Mouse (Mus musculus) intestine, embryonic 16.5 days (tissue): ENCODE results near the gene Srl. TPM values are rescaled to one million over a fixed set of nuclear protein-coding genes. Genes with fewer than 3 reads are reported as not detected.

Experiments
- ATAC-seq: fragments of 200-750 bp; cut with Nextera tagmentation; 2 replicates; pipeline ENCODE4 v1.8.0; 2017; ENCODE audit warnings: moderate TSS enrichment, moderate library complexity
- H3K27ac ChIP-seq: fragments of 300-500 bp; sonication (generic); 2 replicates; pipeline ENCODE4 v1.5.1; 2014; ENCODE audit warnings: mild to moderate bottlenecking, low read length
- H3K27me3 ChIP-seq: fragments of 300-500 bp; sonication (generic); replicated peaks from 2 replicates; pipeline ENCODE4 v1.6.1; 2014; ENCODE audit warnings: low read length, control low read depth, mixed read lengths; ENCODE audit not compliant: control insufficient read depth, insufficient read depth
- H3K36me3 ChIP-seq: fragments of 300-500 bp; sonication (generic); 2 replicates; pipeline ENCODE4 v1.6.1; 2014; ENCODE audit warnings: low read length, control low read depth; ENCODE audit not compliant: control insufficient read depth, insufficient read depth
- H3K4me1 ChIP-seq: fragments of 300-500 bp; sonication (generic); 2 replicates; pipeline ENCODE4 v1.6.1; 2014; ENCODE audit warnings: low read length, control low read depth, mixed read lengths; ENCODE audit not compliant: control insufficient read depth, insufficient read depth
- H3K4me2 ChIP-seq: fragments of 300-500 bp; sonication (generic); 2 replicates; pipeline ENCODE4 v1.6.1; 2014; ENCODE audit warnings: low read depth, low read length, control low read depth
- H3K4me3 ChIP-seq: fragments of 300-500 bp; sonication (generic); 2 replicates; pipeline ENCODE4 v1.5.1; 2014; ENCODE audit warnings: mild to moderate bottlenecking, low read length
- H3K9ac ChIP-seq: fragments of 300-500 bp; sonication (generic); 2 replicates; pipeline ENCODE4 v1.6.1; 2014; ENCODE audit warnings: low read depth, low read length
- H3K9me3 ChIP-seq: fragments of 300-500 bp; sonication (generic); 2 replicates; pipeline ENCODE4 v1.6.1; 2016; ENCODE audit warnings: low read length, control low read depth; ENCODE audit not compliant: control insufficient read depth
- WGBS: fragments of 180-500 bp; shearing (Covaris S2); extraction: QIAGEN DNeasy Blood & Tissue Kit; methylation state at CpG from one replicate; pipeline ENCODE4 v1.1.7; 2014; 5-methylcytosine and 5-hydroxymethylcytosine counted together
- polyA plus RNA-seq: library from polyadenylated mRNA; unstranded; fragments of >200 nt; fragmentation: Nextera tagmentation; extraction: Ambion mirVana; gene quantifications from 2 replicates; pipeline ENCODE4 v1.2.1, GENCODE M21; 2015

Srl gene
- polyA plus RNA-seq, 1 experiment from 2014 or later, result 8.5 TPM

GRCm38 (mm10) chr16:4557949-4558348, 16.3 kb upstream of the Srl start:
- ATAC-seq, result peak; percentile 67
- H3K9me3 ChIP-seq, result no peaks in the 10 kb centered on the region
- peaks cover 33% of the 10 kb centered on the region for H3K4me1 ChIP-seq
- H3K9ac ChIP-seq, result peak overlapping the region; percentile 85
- WGBS, result under 1% methylated on average over 19 of the region's 19 CpGs
- H3K4me2 ChIP-seq, result peak overlapping the region; percentile 95
- no peaks in the 10 kb centered on the region for H3K27me3 ChIP-seq
- no peaks in the 10 kb centered on the region for H3K36me3 ChIP-seq
- H3K27ac ChIP-seq, result peak overlapping the region; percentile 95
- H3K4me3 ChIP-seq, result peak overlapping the region; percentile 84

GRCm38 (mm10) chr16:4557085-4557484, 15.5 kb upstream of the Srl start:
- Histone ChIP-seq H3K4me1 (peaks cover 42% of the 10 kb centered on the region), H3K4me2 (peak overlapping the region; percentile 95), H3K27ac (peak overlapping the region; percentile 95), H3K36me3 (no peaks in the 10 kb centered on the region), H3K27me3 (no peaks in the 10 kb centered on the region), H3K9ac (peak overlapping the region; percentile 85), H3K9me3 (no peaks in the 10 kb centered on the region), H3K4me3 (peak overlapping the region; percentile 84)
- WGBS, result 74% methylated on average over 1 of the region's 1 CpGs
- peak; percentile 59 for ATAC-seq

GRCm38 (mm10) chr16:4555555-4555954, 13.9 kb upstream of the Srl start:
- H3K9ac ChIP-seq, result no peak overlapping the region
- no peak for ATAC-seq
- H3K9me3 ChIP-seq, result no peaks in the 10 kb centered on the region
- H3K27ac ChIP-seq, result no peak overlapping the region
- H3K4me1 ChIP-seq, result peaks cover 47% of the 10 kb centered on the region
- H3K4me3 ChIP-seq, result no peak overlapping the region
- 94% methylated on average over 1 of the region's 1 CpGs for WGBS
- H3K36me3 ChIP-seq, result no peaks in the 10 kb centered on the region
- H3K4me2 ChIP-seq, result no peak overlapping the region
- H3K27me3 ChIP-seq, result no peaks in the 10 kb centered on the region

- peak; percentile 42 for ATAC-seq
- Histone ChIP-seq H3K9me3 (no peaks in the 10 kb centered on the region), H3K27ac (peak overlapping the region; percentile 92), H3K4me3 (0 out of 2 replicates have a peak overlapping the region, but pooled peaks have one; percentile 3), H3K27me3 (no peaks in the 10 kb centered on the region), H3K36me3 (no peaks in the 10 kb centered on the region), H3K4me1 (peaks cover 47% of the 10 kb centered on the region), H3K4me2 (peak overlapping the region; percentile 44), H3K9ac (peak overlapping the region; percentile 55)
- 18% methylated on average over 6 of the region's 6 CpGs for WGBS
Observed at GRCm38 (mm10) chr16:4552829-4553550, 11.4 kb upstream of the Srl start.

- no peak for ATAC-seq
Observed at GRCm38 (mm10) chr16:4551885-4552284, 10.3 kb upstream of the Srl start.

GRCm38 (mm10) chr16:4551056-4551455, 9.4 kb upstream of the Srl start:
- no peaks in the 10 kb centered on the region for H3K36me3 ChIP-seq
- no peaks in the 10 kb centered on the region for H3K9me3 ChIP-seq
- no peak overlapping the region for H3K9ac ChIP-seq
- no peak overlapping the region for H3K27ac ChIP-seq
- WGBS, result 34% methylated on average over 13 of the region's 13 CpGs
- H3K4me2 ChIP-seq, result no peak overlapping the region
- no peaks in the 10 kb centered on the region for H3K27me3 ChIP-seq
- peaks cover 29% of the 10 kb centered on the region for H3K4me1 ChIP-seq
- H3K4me3 ChIP-seq, result no peak overlapping the region
- ATAC-seq, result 0 out of 2 replicates have a peak, but pooled peaks have one; percentile 4

More at GRCm38 (mm10) chr16:4551885-4552284, 10.3 kb upstream of the Srl start:
- Histone ChIP-seq H3K4me1 (peaks cover 37% of the 10 kb centered on the region), H3K4me3 (no peak overlapping the region), H3K4me2 (no peak overlapping the region), H3K9ac (peak overlapping the region; percentile 55; the same call in 1 of the 2 replicates), H3K36me3 (no peaks in the 10 kb centered on the region), H3K9me3 (no peaks in the 10 kb centered on the region), H3K27me3 (no peaks in the 10 kb centered on the region), H3K27ac (peak overlapping the region; percentile 92)
- 87% methylated on average over 12 of the region's 12 CpGs for WGBS

GRCm38 (mm10) chr16:4548953-4549688, 7.5 kb upstream of the Srl start:
- no peaks in the 10 kb centered on the region for H3K9me3 ChIP-seq
- 67% methylated on average over 18 of the region's 18 CpGs for WGBS
- ATAC-seq, result peak; percentile 91
- H3K36me3 ChIP-seq, result no peaks in the 10 kb centered on the region
- H3K9ac ChIP-seq, result peak overlapping the region; percentile 23; the same call in 1 of the 2 replicates
- peaks cover 28% of the 10 kb centered on the region for H3K4me1 ChIP-seq
- H3K4me3 ChIP-seq, result peak overlapping the region; percentile 15
- peak overlapping the region; percentile 91 for H3K27ac ChIP-seq
- H3K27me3 ChIP-seq, result no peaks in the 10 kb centered on the region
- peak overlapping the region; percentile 26 for H3K4me2 ChIP-seq

- Histone ChIP-seq H3K4me1 (peaks cover 15% of the 10 kb centered on the region), H3K27ac (no peak overlapping the region), H3K9ac (no peak overlapping the region), H3K27me3 (no peaks in the 10 kb centered on the region), H3K9me3 (no peaks in the 10 kb centered on the region), H3K4me3 (no peak overlapping the region), H3K4me2 (no peak overlapping the region), H3K36me3 (no peaks in the 10 kb centered on the region)
- WGBS, result 82% methylated on average over 5 of the region's 5 CpGs
- ATAC-seq, result no peak
Observed at GRCm38 (mm10) chr16:4547611-4548010, 6.0 kb upstream of the Srl start.

GRCm38 (mm10) chr16:4546838-4547237, 5.2 kb upstream of the Srl start:
- Histone ChIP-seq H3K9ac (no peak overlapping the region), H3K27ac (no peak overlapping the region), H3K9me3 (no peaks in the 10 kb centered on the region), H3K4me2 (no peak overlapping the region), H3K27me3 (no peaks in the 10 kb centered on the region), H3K4me1 (peaks cover 10% of the 10 kb centered on the region), H3K36me3 (no peaks in the 10 kb centered on the region), H3K4me3 (no peak overlapping the region)
- ATAC-seq, result no peak
- 93% methylated on average over 8 of the region's 8 CpGs for WGBS
